Mouse (Mus musculus): ENCODE measurements around the gene Bbx.

- TF ChIP-seq MYOG (IDR thresholded peaks at IDR 0.05; ENCODE audit: control insufficient read depth in 1 of 3, insufficient read depth in 1 of 3, insufficient read length in 2 of 3, low read depth in 2 of 3) (no peak), POLR2A (IDR thresholded peaks at IDR 0.05; ENCODE audit: insufficient read length, low read depth) (no peak), SRF (IDR thresholded peaks at IDR 0.05; ENCODE audit: control insufficient read depth, insufficient read length, low read depth) (no peak), MAX (IDR thresholded peaks at IDR 0.05; ENCODE audit: low read depth) (no peak)
These were observed 12.8 kb upstream of the Bbx start for GRCm38 (mm10) chr16:50445014-50445413.
